Mouse (Mus musculus): ENCODE results near the gene Rnase10. TPM values are rescaled to one million over a fixed set of nuclear protein-coding genes. Genes with fewer than 3 reads are reported as not detected.
"Not testable (repeated sequence)": the region's sequence is repeated elsewhere in the genome, so short reads cannot be mapped to it uniquely, and the experiment has no call there.

Gene Rnase10
- polyA plus RNA-seq, 1 experiment from 2014 or later = not detected

- Histone ChIP-seq H3K36me3 (replicated peaks) (no peaks in the 10 kb centered on the region), H3K27ac (no peak overlapping the region), H3K4me1 (peaks cover 10% of the 10 kb centered on the region), H3K9me3 (no peaks in the 10 kb centered on the region), H3K4me3 (no peak overlapping the region), H3K27me3 (ENCODE audit: poor library complexity, severe bottlenecking) (no peaks in the 10 kb centered on the region)
- 69% methylated on average over 2 of the region's 2 CpGs for WGBS
- no peak for DNase-seq (ENCODE audit: extremely low spot score, low spot score)
Measured at GRCm38 (mm10) chr14:50981207-50981606, 26.3 kb upstream of the Rnase10 start.

GRCm38 (mm10) chr14:50981837-50982236 is 25.7 kb upstream of the Rnase10 start:
- H3K27me3 ChIP-seq (ENCODE audit: poor library complexity, severe bottlenecking) = no peaks in the 10 kb centered on the region
- peaks cover 3% of the 10 kb centered on the region for H3K4me1 ChIP-seq
- H3K36me3 ChIP-seq (replicated peaks) = no peaks in the 10 kb centered on the region
- H3K27ac ChIP-seq = no peak overlapping the region
- H3K9me3 ChIP-seq = no peaks in the 10 kb centered on the region
- WGBS = 90% methylated on average over 5 of the region's 5 CpGs
- no peak overlapping the region for H3K4me3 ChIP-seq
- DNase-seq (ENCODE audit: extremely low spot score, low spot score) = no peak

- DNase-seq (ENCODE audit: extremely low spot score, low spot score) = no peak
- no peak overlapping the region for H3K4me3 ChIP-seq
- no peaks in the 10 kb centered on the region for H3K36me3 ChIP-seq (replicated peaks)
- no peak overlapping the region for H3K27ac ChIP-seq
- H3K9me3 ChIP-seq = no peaks in the 10 kb centered on the region
- 88% methylated on average over 2 of the region's 2 CpGs for WGBS
- no peaks in the 10 kb centered on the region for H3K27me3 ChIP-seq (ENCODE audit: poor library complexity, severe bottlenecking)
- H3K4me1 ChIP-seq = no peaks in the 10 kb centered on the region
Measured at GRCm38 (mm10) chr14:50987668-50988067, 19.9 kb upstream of the Rnase10 start.

- Histone ChIP-seq H3K4me3 (no peak overlapping the region), H3K27me3 (ENCODE audit: poor library complexity, severe bottlenecking) (no peaks in the 10 kb centered on the region), H3K9me3 (no peaks in the 10 kb centered on the region), H3K4me1 (0 out of 2 replicates have a peak, but pooled peaks cover 4% of the 10 kb centered on the region), H3K27ac (no peak overlapping the region), H3K36me3 (replicated peaks) (no peaks in the 10 kb centered on the region)
- 85% methylated on average over 3 of the region's 3 CpGs for WGBS
- no peak for DNase-seq (ENCODE audit: extremely low spot score, low spot score)
Measured at GRCm38 (mm10) chr14:50991037-50991436, 16.5 kb upstream of the Rnase10 start.

GRCm38 (mm10) chr14:50997088-50997487 is 10.5 kb upstream of the Rnase10 start:
- Histone ChIP-seq H3K4me1 (0 out of 2 replicates have a peak, but pooled peaks cover 4% of the 10 kb centered on the region), H3K27me3 (ENCODE audit: poor library complexity, severe bottlenecking) (no peaks in the 10 kb centered on the region), H3K27ac (no peak overlapping the region), H3K4me3 (no peak overlapping the region), H3K36me3 (replicated peaks) (no peaks in the 10 kb centered on the region), H3K9me3 (no peaks in the 10 kb centered on the region)
- DNase-seq (ENCODE audit: extremely low spot score, low spot score) = no peak
- WGBS = 81% methylated on average over 3 of the region's 3 CpGs

- Histone ChIP-seq H3K9me3 (no peaks in the 10 kb centered on the region), H3K4me1 (0 out of 2 replicates have a peak, but pooled peaks cover 4% of the 10 kb centered on the region), H3K27ac (no peak overlapping the region), H3K27me3 (ENCODE audit: poor library complexity, severe bottlenecking) (no peaks in the 10 kb centered on the region), H3K36me3 (replicated peaks) (no peaks in the 10 kb centered on the region), H3K4me3 (no peak overlapping the region)
- DNase-seq (ENCODE audit: extremely low spot score, low spot score) = no peak
- WGBS = 89% methylated on average over 2 of the region's 2 CpGs
Measured at GRCm38 (mm10) chr14:50997999-50998666, 9.4 kb upstream of the Rnase10 start.

GRCm38 (mm10) chr14:51007914-51008713 is 563 bp downstream of the Rnase10 start:
- WGBS = 88% methylated on average over 13 of the region's 13 CpGs
- Histone ChIP-seq H3K27ac (no peak overlapping the region), H3K36me3 (replicated peaks) (no peaks in the 10 kb centered on the region)

GRCm38 (mm10) chr14:51008781-51009180 is 1.2 kb downstream of the Rnase10 start:
- DNase-seq (ENCODE audit: extremely low spot score, low spot score) = no peak
- Histone ChIP-seq H3K27ac (no peak overlapping the region), H3K4me1 (no peaks in the 10 kb centered on the region), H3K9me3 (no peaks in the 10 kb centered on the region), H3K36me3 (replicated peaks) (no peaks in the 10 kb centered on the region), H3K27me3 (ENCODE audit: poor library complexity, severe bottlenecking) (no peaks in the 10 kb centered on the region), H3K4me3 (no peak overlapping the region)
- WGBS = 82% methylated on average over 4 of the region's 4 CpGs

More at GRCm38 (mm10) chr14:51007914-51008713, 563 bp downstream of the Rnase10 start:
- no peak for DNase-seq (ENCODE audit: extremely low spot score, low spot score)
- H3K27me3 ChIP-seq (ENCODE audit: poor library complexity, severe bottlenecking) = no peaks in the 10 kb centered on the region
- no peaks in the 10 kb centered on the region for H3K4me1 ChIP-seq
- H3K4me3 ChIP-seq = no peak overlapping the region
- H3K9me3 ChIP-seq = no peaks in the 10 kb centered on the region

GRCm38 (mm10) chr14:51009572-51009971 is 2.0 kb downstream of the Rnase10 start:
- no peaks in the 10 kb centered on the region for H3K4me1 ChIP-seq
- H3K36me3 ChIP-seq (replicated peaks) = no peaks in the 10 kb centered on the region
- no peak for DNase-seq (ENCODE audit: extremely low spot score, low spot score)
- H3K9me3 ChIP-seq = no peaks in the 10 kb centered on the region
- H3K4me3 ChIP-seq = no peak overlapping the region
- no peaks in the 10 kb centered on the region for H3K27me3 ChIP-seq (ENCODE audit: poor library complexity, severe bottlenecking)
- 85% methylated on average over 6 of the region's 6 CpGs for WGBS
- H3K27ac ChIP-seq = no peak overlapping the region

- H3K36me3 ChIP-seq (replicated peaks); H3K4me1 ChIP-seq; H3K9me3 ChIP-seq; DNase-seq (ENCODE audit: extremely low spot score, low spot score); H3K27ac ChIP-seq; H3K4me3 ChIP-seq; H3K27me3 ChIP-seq (ENCODE audit: poor library complexity, severe bottlenecking): not testable (repeated sequence)
- 88% methylated on average over 3 of the region's 3 CpGs for WGBS
Measured at GRCm38 (mm10) chr14:51014724-51015123, 7.2 kb downstream of the Rnase10 start.

- no peaks in the 10 kb centered on the region; the same call in 1 of the 2 replicates for H3K9me3 ChIP-seq
- no peaks in the 10 kb centered on the region for H3K4me1 ChIP-seq
- DNase-seq (ENCODE audit: extremely low spot score, low spot score) = no peak
- no peak overlapping the region for H3K27ac ChIP-seq
- no peaks in the 10 kb centered on the region for H3K27me3 ChIP-seq (ENCODE audit: poor library complexity, severe bottlenecking)
- H3K36me3 ChIP-seq (replicated peaks) = no peaks in the 10 kb centered on the region
- no peak overlapping the region for H3K4me3 ChIP-seq
Measured at GRCm38 (mm10) chr14:51015780-51016179, 8.2 kb downstream of the Rnase10 start.

- no peak for DNase-seq (ENCODE audit: extremely low spot score, low spot score)
- WGBS = 75% methylated on average over 3 of the region's 3 CpGs
- Histone ChIP-seq H3K9me3 (no peaks in the 10 kb centered on the region; the same call in 1 of the 2 replicates), H3K27me3 (ENCODE audit: poor library complexity, severe bottlenecking) (no peaks in the 10 kb centered on the region), H3K36me3 (replicated peaks) (no peaks in the 10 kb centered on the region), H3K27ac (no peak overlapping the region), H3K4me1 (0 out of 2 replicates have a peak, but pooled peaks cover 3% of the 10 kb centered on the region), H3K4me3 (no peak overlapping the region)
Measured at GRCm38 (mm10) chr14:51017256-51017655, 9.7 kb downstream of the Rnase10 start.

GRCm38 (mm10) chr14:51023457-51023856 is 15.9 kb downstream of the Rnase10 start:
- WGBS = 82% methylated on average over 4 of the region's 4 CpGs

More at GRCm38 (mm10) chr14:51023457-51023856, 15.9 kb downstream of the Rnase10 start:
- Histone ChIP-seq H3K36me3 (replicated peaks) (no peaks in the 10 kb centered on the region), H3K27ac (no peak overlapping the region), H3K4me1 (0 out of 2 replicates have a peak, but pooled peaks cover 3% of the 10 kb centered on the region), H3K27me3 (ENCODE audit: poor library complexity, severe bottlenecking) (no peaks in the 10 kb centered on the region), H3K9me3 (no peaks in the 10 kb centered on the region; the same call in 1 of the 2 replicates), H3K4me3 (no peak overlapping the region)
- no peak for DNase-seq (ENCODE audit: extremely low spot score, low spot score)
